8 mouse cellular contexts compared by ENCODE assay signal in the genomic region with DNA sequence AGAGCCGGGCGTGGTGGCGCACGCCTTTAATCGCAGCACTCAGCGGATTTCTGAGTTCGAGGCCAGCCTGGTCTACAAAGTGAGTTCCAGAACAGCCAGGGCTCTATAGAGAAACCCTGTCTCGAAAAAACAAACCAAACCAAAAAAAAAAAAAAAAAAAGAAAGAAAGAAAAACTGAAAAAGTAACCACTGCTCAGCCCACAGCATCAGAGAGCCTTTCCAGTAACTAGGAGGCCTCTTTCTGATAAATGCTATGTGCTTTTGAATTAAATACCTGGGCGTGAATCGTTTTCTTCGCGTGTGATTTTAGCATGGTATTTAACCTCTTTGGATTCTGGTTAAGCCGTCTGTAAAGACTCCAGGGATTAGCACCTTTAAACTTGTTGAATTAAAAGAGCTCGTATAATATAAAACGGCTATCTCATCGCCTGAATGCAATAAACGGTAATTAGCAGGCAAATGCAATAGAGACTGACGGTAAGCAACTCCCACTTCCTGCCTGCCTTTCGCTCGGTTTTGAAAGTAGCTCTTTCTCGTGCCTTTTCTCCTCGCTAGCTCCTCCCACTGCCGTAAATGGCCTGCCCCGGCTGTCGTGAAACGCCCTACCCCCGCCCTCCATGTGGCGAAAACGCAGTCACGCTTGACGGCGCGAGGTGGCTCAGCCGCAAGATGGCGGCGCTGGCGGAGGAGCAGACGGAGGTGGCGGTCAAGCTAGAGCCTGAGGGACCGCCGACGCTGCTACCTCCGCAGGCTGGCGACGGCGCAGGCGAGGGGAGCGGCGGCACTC. TPM values are rescaled to one million over a fixed set of nuclear protein-coding genes. Genes with fewer than 3 reads are reported as not detected.
DNase-seq lines count a peak whose midpoint lies in the region; ATAC-seq lines count a peak whose summit lies in the region.

A gene (plus strand): TSS at position 651 of the 787 bp plus-strand sequence.

- no peaks in the 10 kb centered on the region for H3K9me3 ChIP-seq in lung, embryonic 16.5 days (ENCODE audit: control insufficient read depth, low read length)

- H3K27me3 ChIP-seq in lung, embryonic 16.5 days (ENCODE audit: control insufficient read depth, insufficient read depth, low read depth, low read length): no peaks in the 10 kb centered on the region

- H3K4me2 ChIP-seq in lung, embryonic 16.5 days (ENCODE audit: low read depth, low read length): peak within 1 kb of the TSS; percentile 75

- WGBS in lung, embryonic 16.5 days: 9% methylated on average over 42 of the region's 49 CpGs

- peak within 1 kb of the TSS; percentile 92 for H3K9ac ChIP-seq in lung, embryonic 16.5 days (ENCODE audit: low read length)

- ATAC-seq in hematopoietic stem cell, adult 5-6 weeks (replicated peaks in 1 of 2; ENCODE audit: insufficient read depth in 1 of 2, low FRiP score in 2 of 2, low TSS enrichment in 1 of 2, low read depth in 1 of 2, poor library complexity in 2 of 2, severe bottlenecking in 2 of 2): peak; percentile 88 to 92
- ATAC-seq in lung, embryonic 16.5 days (ENCODE audit: low read depth): peak; percentile 87

- peaks cover 11% of the 10 kb centered on the region for H3K4me1 ChIP-seq in lung, embryonic 16.5 days (replicated peaks; ENCODE audit: control insufficient read depth, insufficient read depth, low read length)

- peak; percentile 98 for DNase-seq in MEL-GATA-1-ER (ENCODE audit: extremely low read depth, low read depth)
- DNase-seq in cerebellum, adult 8-10 months: peak; percentile 98
- peak; percentile 97 for DNase-seq in forelimb bud, embryonic 11.5 days (ENCODE audit: low read depth, low spot score)
- peak; percentile 88 for DNase-seq in layer of hippocampus, adult 9-10 months (ENCODE audit: low spot score)
- DNase-seq in ovary, postnatal 10 days (ENCODE audit: low spot score): peak; percentile 87
- peak; percentile 97 to 98 for DNase-seq in thymus, postnatal 10 days (ENCODE audit: low spot score in 2 of 2)

- peak within 1 kb of the TSS; percentile 98 for H3K4me3 ChIP-seq in lung, embryonic 16.5 days (ENCODE audit: low read length)

- peaks cover 6% of the 10 kb centered on the region for H3K36me3 ChIP-seq in lung, embryonic 16.5 days (ENCODE audit: control insufficient read depth, insufficient read depth, low read length)

- H3K27ac ChIP-seq in lung, embryonic 16.5 days (ENCODE audit: low read length): peak within 1 kb of the TSS; percentile 89

RNA-seq across cellular contexts. Expression of the gene that starts here (rescaled TPM):
- total RNA-seq in hematopoietic stem cell, adult 5-6 weeks (2017): 19.2 and 20.9 TPM in 2 replicates
- 3.5 and 4.5 TPM in 2 replicates for polyA plus RNA-seq in lung, embryonic 16.5 days (2015; fragmentation: Nextera tagmentation; extraction: Ambion mirVana)

Comparison
In these comparisons a context has a peak if more than half of its experiments do, and no peak if none do; other contexts are left out.
1. Peak in every context shown above with its lines: DNase-seq, ATAC-seq, H3K4me3 ChIP-seq and H3K27ac ChIP-seq.